Mouse (Mus musculus) CH12.LX (cell line): ENCODE results near the gene Vti1a.

Experiments
- CHD1 ChIP-seq: IDR thresholded peaks from 2 replicates; pipeline ENCODE4 v1.6.1; 2012; ENCODE audit warnings: low read depth, low read length, improper control_type of control experiment, inconsistent platforms
- CHD2 ChIP-seq: IDR thresholded peaks from 2 replicates; pipeline ENCODE4 v1.6.1; 2011; ENCODE audit warnings: low read length, improper control_type of control experiment
- CTCF ChIP-seq, 2 experiments: IDR thresholded peaks in 1 of 2; conservative IDR thresholded peaks in 1 of 2; 2 replicates each; pipeline ENCODE4 v1.5.1; 2011 to 2012; ENCODE audit warnings: low read depth in 2 of 2, low read length in 2 of 2, improper control_type of control experiment in 1 of 2, inconsistent platforms in 1 of 2, mild to moderate bottlenecking in 1 of 2, moderate library complexity in 1 of 2
- EP300 ChIP-seq: IDR thresholded peaks from 2 replicates; pipeline ENCODE4 v1.6.1; 2011; ENCODE audit warnings: low read length, improper control_type of control experiment
- GABPA ChIP-seq: IDR thresholded peaks from 2 replicates; pipeline ENCODE4 v1.6.1; 2012; ENCODE audit warnings: low read depth, low read length, improper control_type of control experiment, inconsistent platforms; ENCODE audit not compliant: insufficient replicate concordance
- KAT2A ChIP-seq: IDR thresholded peaks from 2 replicates; pipeline ENCODE4 v1.6.1; 2012; ENCODE audit warnings: low read length, improper control_type of control experiment, inconsistent platforms; ENCODE audit not compliant: insufficient replicate concordance
- MAFK ChIP-seq: IDR thresholded peaks from 2 replicates; pipeline ENCODE4 v1.6.1; 2011; ENCODE audit warnings: low read length, improper control_type of control experiment; ENCODE audit not compliant: insufficient replicate concordance
- MAZ ChIP-seq: IDR thresholded peaks from 2 replicates; pipeline ENCODE4 v1.6.1; 2012; ENCODE audit warnings: low read depth, mild to moderate bottlenecking, inconsistent platforms, low read length, improper control_type of control experiment, moderate library complexity
- NELFE ChIP-seq: IDR thresholded peaks from 2 replicates; pipeline ENCODE4 v1.6.1; 2011; ENCODE audit warnings: low read depth, low read length, improper control_type of control experiment
- NRF1 ChIP-seq: IDR thresholded peaks from 2 replicates; pipeline ENCODE4 v1.6.1; 2014; ENCODE audit warnings: low read depth, mild to moderate bottlenecking, inconsistent platforms, low read length, improper control_type of control experiment, moderate library complexity
- POLR2A ChIP-seq: IDR thresholded peaks from 2 replicates; pipeline ENCODE4 v1.6.1; 2011; ENCODE audit warnings: low read depth, mild to moderate bottlenecking, improper control_type of control experiment, low read length
- POLR2AphosphoS2 ChIP-seq: IDR thresholded peaks from 2 replicates; pipeline ENCODE4 v1.6.1; 2011; ENCODE audit warnings: low read depth, low read length, improper control_type of control experiment
- USF1 ChIP-seq: IDR thresholded peaks from 2 replicates; pipeline ENCODE4 v1.6.1; 2014; ENCODE audit warnings: low read depth, mild to moderate bottlenecking, inconsistent platforms, low read length, improper control_type of control experiment

- TF ChIP-seq GABPA (no peak), MAZ (no peak), CHD2 (no peak), NRF1 (no peak), CTCF (conservative IDR thresholded peaks at IDR 0.05 in 1 of 2, IDR thresholded peaks at IDR 0.05 in 1 of 2; ENCODE audit: low read depth in 2 of 2, low read length in 2 of 2) (no peak), EP300 (no peak), CHD1 (no peak), POLR2A (no peak), POLR2AphosphoS2 (no peak), NELFE (no peak), USF1 (no peak), KAT2A (no peak), MAFK (no peak)
Observed at GRCm38 (mm10) chr19:55273340-55273739, 42.8 kb upstream of the Vti1a start.
